Mouse (Mus musculus): Measurements from ENCODE around the gene Bcan. TPM values are rescaled to one million over a fixed set of nuclear protein-coding genes. Genes with fewer than 3 reads are reported as not detected.

Gene Bcan
- polyA plus RNA-seq, 3 experiments from 2014 or later, result not detected

GRCm38 (mm10) chr3:87944838-87945600 lies 55.0 kb downstream of the Bcan start:
- ATAC-seq, result no peak

- ATAC-seq, result no peak
Measured at GRCm38 (mm10) chr3:87943586-87943985, 56.4 kb downstream of the Bcan start.

- ATAC-seq, result no peak
Measured at GRCm38 (mm10) chr3:87942471-87942870, 57.6 kb downstream of the Bcan start.

GRCm38 (mm10) chr3:87940611-87941010 lies 59.4 kb downstream of the Bcan start:
- ATAC-seq, result no peak

Other genes with a start within 250 kb of the Bcan start
- under 1 TPM in 1 of 3 experiments, not detected in 2; 0.17 TPM for gene Ntrk1, start 205.1 kb downstream of the Bcan start, polyA plus RNA-seq (2017; shearing (Covaris generic))
- gene Insrr, start 203.3 kb downstream of the Bcan start, polyA plus RNA-seq (2017; shearing (Covaris generic)), result 1 to 10 TPM in 2 of 3 experiments, under 1 TPM in 1; 0.42 to 1.2 (median 1.1) TPM
- gene Pear1, start 175.9 kb downstream of the Bcan start, polyA plus RNA-seq (2017; shearing (Covaris generic)), result 100 to 1,000 TPM in 1 of 3 experiments, 10 to 100 TPM in 2; 65.9 to 108 (median 76.0) TPM
- 100 to 1,000 TPM; 231 to 280 (median 232) TPM for gene Sh2d2a, start 153.5 kb downstream of the Bcan start, polyA plus RNA-seq (2017; shearing (Covaris generic))
- 1 to 10 TPM; 3.8 to 5.3 (median 4.2) TPM for gene Prcc, start 114.6 kb downstream of the Bcan start, polyA plus RNA-seq (2017; shearing (Covaris generic))
- gene Hdgf, start 93.9 kb downstream of the Bcan start, polyA plus RNA-seq (2017; shearing (Covaris generic)), result 10 to 100 TPM; 39.0 to 54.0 (median 41.4) TPM
- gene Mrpl24, start 80.7 kb downstream of the Bcan start, polyA plus RNA-seq (2017; shearing (Covaris generic)), result 100 to 1,000 TPM; 138 to 191 (median 188) TPM
- 10 to 100 TPM; 14.2 to 17.9 (median 16.4) TPM for gene Isg20l2, start 69.9 kb downstream of the Bcan start, polyA plus RNA-seq (2017; shearing (Covaris generic))
- 10 to 100 TPM; 19.5 to 30.1 (median 28.6) TPM for gene Rrnad1, start 69.5 kb downstream of the Bcan start, polyA plus RNA-seq (2017; shearing (Covaris generic))
- not detected for gene Crabp2, start 51.6 kb downstream of the Bcan start, polyA plus RNA-seq (2017; shearing (Covaris generic))
- gene Nes, start 29.2 kb downstream of the Bcan start, polyA plus RNA-seq (2017; shearing (Covaris generic)), result not detected
- not detected for gene Hapln2, start 27.4 kb upstream of the Bcan start, polyA plus RNA-seq (2017; shearing (Covaris generic))
- 10 to 100 TPM; 20.8 to 37.5 (median 36.6) TPM for gene Gpatch4, start 42.9 kb upstream of the Bcan start, polyA plus RNA-seq (2017; shearing (Covaris generic))
- gene Naxe, start 58.3 kb upstream of the Bcan start, polyA plus RNA-seq (2017; shearing (Covaris generic)), result 10 to 100 TPM; 68.3 to 75.7 (median 70.3) TPM
- gene Ttc24, start 78.1 kb upstream of the Bcan start, polyA plus RNA-seq (2017; shearing (Covaris generic)), result not detected
- 1 to 10 TPM in 1 of 3 experiments, under 1 TPM in 2; 0.59 to 3.5 (median 0.82) TPM for gene Iqgap3, start 81.7 kb upstream of the Bcan start, polyA plus RNA-seq (2017; shearing (Covaris generic))
- gene Mef2d, start 142.1 kb upstream of the Bcan start, polyA plus RNA-seq (2017; shearing (Covaris generic)), result 10 to 100 TPM; 16.6 to 32.0 (median 27.7) TPM